Mouse (Mus musculus) forebrain, embryonic 16.5 days (tissue): Measurements from ENCODE around the gene Rnf217. TPM values are rescaled to one million over a fixed set of nuclear protein-coding genes. Genes with fewer than 3 reads are reported as not detected.

ENCODE experiments used
- ATAC-seq: fragments of 200-750 bp; cut with Nextera tagmentation; 2 replicates; pipeline ENCODE4 v1.8.0; 2017; ENCODE audit warnings: mild to moderate bottlenecking, moderate library complexity
- H3K27ac ChIP-seq: fragments of 300-500 bp; sonication (generic); 2 replicates; pipeline ENCODE4 v1.5.1; 2014; ENCODE audit warnings: low read length, control low read depth
- H3K27me3 ChIP-seq: fragments of 300-500 bp; sonication (generic); replicated peaks from 2 replicates; pipeline ENCODE4 v1.6.1; 2014; ENCODE audit warnings: low read length; ENCODE audit not compliant: control insufficient read depth, insufficient read depth
- H3K36me3 ChIP-seq: fragments of 300-500 bp; sonication (generic); 2 replicates; pipeline ENCODE4 v1.6.1; 2014; ENCODE audit not compliant: control insufficient read depth, insufficient read depth
- H3K4me1 ChIP-seq: fragments of 300-500 bp; sonication (generic); replicated peaks from 2 replicates; pipeline ENCODE4 v1.6.1; 2014; ENCODE audit warnings: low read length; ENCODE audit not compliant: control insufficient read depth, insufficient read depth
- H3K4me2 ChIP-seq: fragments of 300-500 bp; sonication (generic); 2 replicates; pipeline ENCODE4 v1.6.1; 2014; ENCODE audit warnings: mild to moderate bottlenecking, low read length, control low read depth
- H3K4me3 ChIP-seq: fragments of 300-500 bp; sonication (generic); replicated peaks from 2 replicates; pipeline ENCODE4 v1.5.1; 2014; ENCODE audit warnings: mild to moderate bottlenecking, low read length, control low read depth
- H3K9ac ChIP-seq: fragments of 300-500 bp; sonication (generic); replicated peaks from 2 replicates; pipeline ENCODE4 v1.6.1; 2014; ENCODE audit warnings: low read depth, low read length, control low read depth
- H3K9me3 ChIP-seq: fragments of 300-500 bp; sonication (generic); 2 replicates; pipeline ENCODE4 v1.6.1; 2016; ENCODE audit warnings: low read length; ENCODE audit not compliant: control insufficient read depth
- WGBS: fragments of 180-500 bp; shearing (Covaris S2); extraction: QIAGEN DNeasy Blood & Tissue Kit; methylation state at CpG from one replicate; pipeline ENCODE4 v1.1.7; 2014; 5-methylcytosine and 5-hydroxymethylcytosine counted together
- polyA plus RNA-seq: library from polyadenylated mRNA; unstranded; fragments of >200 nt; fragmentation: Nextera tagmentation; extraction: Ambion mirVana; gene quantifications from 2 replicates; pipeline ENCODE4 v1.2.1, GENCODE M21; 2015

The Rnf217 gene
- polyA plus RNA-seq, 1 experiment from 2014 or later = 2.0 TPM

GRCm38 (mm10) chr10:31606981-31607867 lies 1.8 kb downstream of the Rnf217 start:
- Histone ChIP-seq H3K4me3 (peak overlapping the region; percentile 76), H3K4me1 (peaks cover 31% of the 10 kb centered on the region), H3K27ac (peak overlapping the region; percentile 1; the same call in 1 of the 2 replicates), H3K36me3 (no peaks in the 10 kb centered on the region), H3K9me3 (no peaks in the 10 kb centered on the region), H3K9ac (peak overlapping the region; percentile 7), H3K4me2 (peak overlapping the region; percentile 63), H3K27me3 (no peaks in the 10 kb centered on the region)
- ATAC-seq = no peak
- 15% methylated on average over 11 of the region's 11 CpGs for WGBS

DNA sequence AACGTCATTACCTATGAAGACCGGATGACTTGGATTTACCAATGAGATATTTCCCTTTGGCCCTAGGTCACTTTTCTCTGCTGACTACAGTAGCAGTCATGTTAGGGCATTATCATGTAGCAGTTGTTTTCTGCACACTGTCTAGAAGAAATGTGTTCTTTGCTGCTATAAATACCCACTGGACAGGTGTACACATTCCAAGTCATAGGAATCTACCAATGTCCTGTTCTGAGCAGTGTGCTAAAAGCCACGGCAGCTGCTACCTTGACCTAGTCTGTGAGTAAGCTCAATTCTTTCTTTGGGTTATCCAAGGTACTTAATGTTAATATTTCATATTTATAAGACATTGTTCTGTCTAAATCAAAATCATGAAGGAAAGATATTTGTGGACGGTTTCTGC lies 5.1 kb downstream of the Rnf217 start:
- no peak overlapping the region for H3K27ac ChIP-seq
- H3K9me3 ChIP-seq = no peaks in the 10 kb centered on the region
- no peak for ATAC-seq
- 95% methylated on average over 4 of the region's 4 CpGs for WGBS
- no peak overlapping the region for H3K4me2 ChIP-seq
- H3K9ac ChIP-seq = no peak overlapping the region
- peaks cover 25% of the 10 kb centered on the region for H3K4me1 ChIP-seq
- no peak overlapping the region for H3K4me3 ChIP-seq
- H3K36me3 ChIP-seq = no peaks in the 10 kb centered on the region
- no peaks in the 10 kb centered on the region for H3K27me3 ChIP-seq

DNA sequence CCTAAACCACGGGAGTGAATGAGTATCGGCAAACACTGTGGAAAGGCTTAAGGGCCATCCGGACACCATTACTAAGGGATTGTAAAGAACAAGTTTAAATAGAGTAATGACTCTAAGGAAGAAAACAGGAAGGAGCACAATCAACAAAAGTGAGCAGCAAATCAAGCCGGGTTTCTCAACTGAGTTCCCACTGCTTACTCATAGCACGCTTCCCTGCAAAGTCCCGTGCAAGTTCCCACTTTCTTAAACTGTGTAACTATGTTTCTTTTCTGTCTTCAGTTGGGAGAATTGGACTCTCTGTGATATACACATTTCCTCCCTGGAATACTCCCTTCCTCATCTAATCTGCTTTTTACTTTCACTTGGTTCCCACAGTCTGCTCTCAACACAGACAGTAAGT lies 8.9 kb downstream of the Rnf217 start:
- Histone ChIP-seq H3K9me3 (no peaks in the 10 kb centered on the region), H3K27ac (no peak overlapping the region), H3K4me3 (no peak overlapping the region), H3K27me3 (no peaks in the 10 kb centered on the region), H3K9ac (no peak overlapping the region), H3K4me2 (no peak overlapping the region), H3K36me3 (no peaks in the 10 kb centered on the region), H3K4me1 (no peaks in the 10 kb centered on the region)
- no peak for ATAC-seq
- WGBS = 95% methylated on average over 6 of the region's 6 CpGs

- H3K4me2 ChIP-seq = no peak overlapping the region
- H3K27me3 ChIP-seq = no peaks in the 10 kb centered on the region
- H3K4me1 ChIP-seq = peaks cover 6% of the 10 kb centered on the region
- no peaks in the 10 kb centered on the region for H3K9me3 ChIP-seq
- H3K9ac ChIP-seq = no peak overlapping the region
- no peak overlapping the region for H3K4me3 ChIP-seq
- no peak overlapping the region for H3K27ac ChIP-seq
- 96% methylated on average over 2 of the region's 2 CpGs for WGBS
- no peaks in the 10 kb centered on the region for H3K36me3 ChIP-seq
- ATAC-seq = no peak
Observed at GRCm38 (mm10) chr10:31597886-31598285, 11.1 kb downstream of the Rnf217 start.

- ATAC-seq = no peak
- Histone ChIP-seq H3K4me1 (peaks cover 16% of the 10 kb centered on the region), H3K4me3 (no peak overlapping the region), H3K9me3 (no peaks in the 10 kb centered on the region), H3K9ac (no peak overlapping the region), H3K27ac (no peak overlapping the region), H3K4me2 (no peak overlapping the region), H3K36me3 (no peaks in the 10 kb centered on the region), H3K27me3 (no peaks in the 10 kb centered on the region)
- 61% methylated on average over 4 of the region's 4 CpGs for WGBS
Observed at GRCm38 (mm10) chr10:31596804-31597203, 12.2 kb downstream of the Rnf217 start.

GRCm38 (mm10) chr10:31595326-31595725 lies 13.7 kb downstream of the Rnf217 start:
- no peak for ATAC-seq
- Histone ChIP-seq H3K36me3 (no peaks in the 10 kb centered on the region), H3K4me2 (no peak overlapping the region), H3K4me3 (no peak overlapping the region), H3K27me3 (no peaks in the 10 kb centered on the region), H3K4me1 (peaks cover 16% of the 10 kb centered on the region), H3K9me3 (no peaks in the 10 kb centered on the region), H3K9ac (no peak overlapping the region), H3K27ac (no peak overlapping the region)
- 22% methylated on average over 4 of the region's 4 CpGs for WGBS

DNA sequence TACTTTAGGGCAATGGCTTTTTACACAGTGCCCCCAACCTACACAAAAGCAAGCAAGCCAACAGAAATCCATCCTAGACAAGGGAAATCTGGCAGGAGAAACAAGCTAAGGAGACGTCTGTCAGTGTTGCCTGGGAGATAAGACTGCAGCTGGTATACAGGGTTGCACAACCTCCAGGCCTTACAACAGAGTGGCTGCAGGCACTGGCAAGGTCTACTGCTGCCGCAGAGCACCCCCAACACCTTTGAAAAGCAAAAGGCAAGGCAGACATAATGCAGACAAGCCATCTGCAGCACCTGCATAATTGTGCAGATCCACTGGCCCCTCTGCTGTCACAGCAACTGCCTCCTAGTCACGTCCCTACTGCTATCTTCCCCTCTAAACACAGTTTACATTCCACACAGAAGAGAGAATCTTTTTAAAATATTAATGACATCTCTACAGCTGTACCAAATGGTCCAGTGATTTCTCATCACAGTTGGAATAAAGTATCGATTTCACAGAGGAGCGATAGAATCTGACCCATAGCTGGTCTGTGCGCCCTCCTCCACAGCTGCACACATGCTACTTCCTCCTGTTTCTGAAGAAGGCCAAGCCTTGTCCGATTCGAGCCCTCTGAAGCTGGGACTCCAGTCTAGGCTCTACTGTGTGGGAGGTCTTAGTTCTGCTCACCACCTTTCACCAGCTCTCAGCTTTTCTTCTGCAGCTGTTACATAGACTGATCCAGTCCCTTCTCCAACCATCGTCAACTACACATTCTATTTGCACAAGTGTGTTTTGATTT lies 16.1 kb downstream of the Rnf217 start:
- Histone ChIP-seq H3K4me2 (no peak overlapping the region), H3K4me3 (no peak overlapping the region), H3K9ac (no peak overlapping the region), H3K9me3 (no peaks in the 10 kb centered on the region), H3K27me3 (no peaks in the 10 kb centered on the region), H3K4me1 (peaks cover 16% of the 10 kb centered on the region), H3K27ac (peak overlapping the region; percentile 80), H3K36me3 (no peaks in the 10 kb centered on the region)
- 45% methylated on average over 9 of the region's 9 CpGs for WGBS
- ATAC-seq = peak; percentile 91

- Histone ChIP-seq H3K4me2 (no peak overlapping the region), H3K9ac (no peak overlapping the region), H3K4me3 (no peak overlapping the region), H3K36me3 (no peaks in the 10 kb centered on the region), H3K27ac (peak overlapping the region; percentile 80), H3K4me1 (peaks cover 16% of the 10 kb centered on the region), H3K27me3 (no peaks in the 10 kb centered on the region), H3K9me3 (no peaks in the 10 kb centered on the region)
- whole genome bisulfite sequencing = 33% methylated on average over 3 of the region's 3 CpGs
- peak; percentile 69 for ATAC-seq
Observed at GRCm38 (mm10) chr10:31592095-31592740, 16.8 kb downstream of the Rnf217 start.

- Histone ChIP-seq H3K9ac (no peak overlapping the region), H3K36me3 (no peaks in the 10 kb centered on the region), H3K27me3 (no peaks in the 10 kb centered on the region), H3K9me3 (no peaks in the 10 kb centered on the region), H3K4me2 (no peak overlapping the region), H3K4me3 (no peak overlapping the region), H3K4me1 (no peaks in the 10 kb centered on the region), H3K27ac (no peak overlapping the region)
- 97% methylated on average over 4 of the region's 4 CpGs for WGBS
- no peak for ATAC-seq
Observed at GRCm38 (mm10) chr10:31580722-31581121, 28.3 kb downstream of the Rnf217 start.
